Mouse (Mus musculus) ovary, adult 18-20 months (tissue): Measurements from ENCODE around the gene Spryd3.

Source experiments
- DNase-seq: peaks from one replicate; pipeline ENCODE4 v3.0.0; 2022; ENCODE audit warnings: low spot score, mixed read lengths

Spryd3 gene

DNA sequence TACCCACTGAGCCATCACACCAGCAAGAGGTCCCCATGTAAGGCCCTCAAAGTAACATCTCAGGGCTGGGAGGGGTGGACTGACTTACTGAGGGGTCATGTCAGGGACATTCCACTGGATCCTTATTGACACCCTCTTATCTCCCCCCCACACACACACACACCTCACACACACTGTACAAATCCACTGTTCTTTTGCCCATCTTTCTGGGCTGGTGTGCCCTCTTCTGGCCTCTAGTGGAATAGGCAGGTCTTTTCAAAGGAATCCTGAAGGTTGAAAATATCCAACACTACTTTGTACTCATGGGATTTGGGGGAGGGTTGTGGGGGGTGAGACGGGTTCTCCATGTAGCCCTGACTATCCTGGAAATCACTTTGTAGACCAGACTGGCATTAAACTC, 10.8 kb upstream of the Spryd3 start:
- no peak for DNase-seq

DNA sequence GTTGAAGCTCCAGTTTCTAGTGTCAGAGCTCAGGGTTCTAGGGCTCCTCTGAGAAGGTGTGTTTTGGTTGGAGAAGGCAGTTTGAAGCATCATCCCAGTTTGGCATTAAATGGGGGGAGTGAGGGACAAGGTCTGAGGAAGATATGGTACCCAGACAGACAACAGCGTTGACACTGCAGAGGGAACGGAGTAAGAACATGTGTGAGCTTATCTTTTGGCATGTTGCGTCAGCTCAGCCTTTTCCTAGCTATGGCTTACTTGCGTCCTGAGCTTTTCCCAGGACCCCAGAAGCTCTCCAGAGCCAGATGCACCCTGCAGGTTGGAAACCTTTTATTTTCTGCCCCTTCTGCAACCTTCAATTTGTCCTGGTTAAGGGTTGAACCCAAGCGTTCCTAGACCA, 10.1 kb upstream of the Spryd3 start:
- DNase-seq, result no peak

DNA sequence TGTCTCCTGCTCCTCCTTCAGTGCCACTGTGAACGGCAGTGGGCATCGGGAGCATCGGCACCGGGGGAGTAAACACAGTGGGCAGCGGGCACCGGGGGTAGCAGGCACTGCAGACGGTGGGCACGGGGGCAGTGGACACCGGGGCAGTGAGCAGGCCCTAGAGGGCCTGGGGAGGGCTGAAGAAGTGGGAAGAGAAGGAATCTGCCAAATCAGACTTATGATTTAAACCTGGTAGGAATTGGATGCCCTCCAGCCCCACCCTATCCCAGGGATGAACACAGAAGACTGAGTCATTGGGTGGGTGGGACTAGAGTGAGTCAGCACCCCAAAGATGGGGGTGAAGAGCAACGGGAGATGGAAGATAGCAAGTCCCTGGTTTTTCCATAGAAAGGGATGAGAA, 9.3 kb upstream of the Spryd3 start:
- peak; percentile 59 for DNase-seq

DNA sequence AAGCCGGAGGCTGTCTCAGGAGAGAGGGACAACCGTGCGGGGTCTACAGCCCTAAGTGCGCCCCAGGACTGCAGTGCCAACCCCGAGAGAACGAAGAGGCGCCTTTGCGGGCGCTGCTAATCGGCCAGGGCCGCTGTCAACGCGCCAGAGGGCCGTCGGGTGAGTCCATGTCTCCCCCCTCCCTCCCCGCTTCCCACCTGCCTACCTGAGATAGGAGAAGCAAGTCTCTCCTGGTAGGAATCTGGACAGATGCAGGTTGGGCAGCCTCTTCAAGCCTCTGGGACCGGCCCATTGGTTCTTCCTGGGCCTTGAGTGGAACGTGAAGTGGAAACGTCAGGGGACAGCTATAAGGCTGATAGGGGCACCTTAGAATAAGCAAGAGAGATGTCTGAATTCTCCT, 8.7 kb upstream of the Spryd3 start:
- no peak for DNase-seq

DNA sequence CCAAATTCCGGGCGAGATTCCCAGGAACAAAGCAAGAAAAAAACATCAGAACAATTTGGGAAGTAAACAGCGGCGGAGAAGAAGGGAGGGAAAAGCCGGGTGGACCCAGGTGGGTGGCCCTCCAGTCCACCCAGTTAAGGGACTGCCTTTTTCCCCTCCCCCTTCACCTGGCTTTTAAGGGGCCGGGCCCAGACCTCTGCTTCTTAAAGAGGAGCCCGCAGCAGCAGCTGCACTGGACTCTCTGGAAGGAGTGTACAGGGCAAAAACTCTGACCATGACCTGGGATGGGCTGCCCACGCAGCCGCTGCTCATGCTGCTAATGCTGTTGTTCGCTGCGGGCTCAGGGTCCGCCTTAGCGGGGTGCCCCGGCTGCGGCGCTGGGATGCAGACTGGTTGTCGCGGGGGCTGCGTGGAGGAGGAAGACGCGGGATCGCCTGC, 8.3 kb upstream of the Spryd3 start, which contains the start of gene Igfbp6:
Igfbp6 (plus strand) TSS at position 89 of the 438 bp plus-strand sequence.
- DNase-seq, result no peak

DNA sequence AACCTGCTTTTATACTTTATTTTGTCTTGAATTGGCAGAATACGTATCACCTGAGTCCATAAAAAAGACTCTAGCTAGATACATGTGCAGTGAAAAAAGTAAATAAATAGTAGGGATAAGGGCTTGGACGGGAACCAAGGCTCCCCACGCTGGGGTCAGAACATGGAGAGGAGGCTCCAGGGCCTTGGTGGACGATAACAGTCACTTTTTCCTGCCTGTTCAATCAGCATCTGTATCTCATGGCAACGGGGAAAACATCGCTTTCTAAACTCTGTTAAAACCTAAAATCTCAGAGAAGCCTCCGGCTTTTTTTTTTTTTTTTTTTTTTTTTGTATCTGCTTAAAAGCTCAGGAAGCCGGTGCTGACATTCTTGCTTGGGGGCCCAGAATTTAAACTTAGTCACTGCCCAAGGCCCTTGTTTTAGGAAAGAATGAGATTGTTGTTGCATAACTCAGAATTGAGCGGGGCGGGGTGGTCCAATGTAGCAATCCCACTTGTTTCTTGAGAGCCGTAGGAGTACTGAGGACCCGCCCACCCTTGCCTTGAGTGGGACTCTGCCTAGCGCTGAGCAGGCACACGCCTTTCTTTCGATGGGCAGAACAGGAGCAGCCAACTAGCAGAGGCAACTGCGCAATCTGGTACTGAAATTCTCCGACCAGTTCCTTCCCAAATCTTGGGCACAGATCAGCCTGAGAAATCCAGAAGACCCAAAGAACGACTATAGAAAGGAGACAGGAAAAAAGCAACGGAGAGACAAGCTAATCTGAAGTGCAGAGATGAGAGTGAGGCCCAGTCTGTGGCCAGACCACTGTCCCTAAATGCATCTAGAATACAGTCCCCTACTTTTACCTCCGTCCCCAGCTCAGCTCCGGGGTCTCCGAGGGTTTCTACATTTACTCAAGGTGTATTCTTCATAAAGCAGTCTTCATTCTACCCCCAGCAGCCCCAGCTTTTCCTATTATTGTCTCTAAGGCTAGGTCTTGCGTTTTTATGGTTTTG, 7.2 kb upstream of the Spryd3 start:
- peak; percentile 60 for DNase-seq

DNA sequence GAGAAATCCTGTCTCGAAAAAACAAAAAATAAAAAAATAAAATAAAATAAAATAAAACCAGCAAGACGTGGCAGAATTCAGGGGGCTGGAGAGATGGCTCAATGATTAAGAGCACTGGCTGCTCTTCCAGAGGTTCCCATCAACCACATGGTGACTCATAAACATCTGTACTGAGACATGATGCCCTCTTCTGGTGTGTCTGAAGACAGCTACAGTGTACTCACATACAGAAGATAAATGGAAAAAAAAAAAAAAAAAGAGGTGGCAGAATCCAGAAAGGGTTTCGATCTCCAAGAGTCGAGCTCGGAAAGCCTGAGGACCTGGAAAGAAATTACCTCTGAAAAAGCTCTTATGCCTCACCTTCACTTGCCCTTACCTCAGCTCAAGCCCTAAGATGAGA, 5.1 kb upstream of the Spryd3 start:
- DNase-seq, result no peak

DNA sequence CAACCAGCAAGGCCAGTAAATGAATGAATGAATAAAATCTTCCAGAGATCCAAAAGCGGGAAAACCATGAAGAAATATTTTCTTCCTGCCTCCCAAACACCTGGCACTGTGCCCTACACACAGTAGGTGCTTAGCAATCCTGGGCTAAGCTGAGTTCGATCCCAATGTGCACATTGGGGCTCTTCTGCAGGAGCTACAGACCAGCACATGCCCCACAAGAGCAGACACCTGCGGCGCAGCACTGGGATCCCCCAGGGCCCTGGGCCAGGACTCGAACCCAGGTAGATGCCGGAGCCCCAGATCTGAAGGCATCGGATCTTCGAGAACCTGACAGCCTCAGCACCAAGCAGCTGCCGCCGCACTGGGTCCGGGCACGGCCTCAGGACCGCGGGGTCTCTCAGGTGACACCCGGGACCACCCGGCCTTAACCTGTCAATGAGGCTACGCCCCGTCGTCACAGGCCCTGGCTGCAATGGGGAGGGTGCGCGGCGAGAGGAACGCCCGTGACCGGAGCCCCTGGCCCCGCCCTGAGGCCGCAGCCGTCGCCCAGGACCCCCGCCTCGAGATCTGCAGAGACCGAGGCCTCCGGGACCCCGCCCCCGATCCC, 409 bp downstream of the Spryd3 start:
- no peak for DNase-seq

DNA sequence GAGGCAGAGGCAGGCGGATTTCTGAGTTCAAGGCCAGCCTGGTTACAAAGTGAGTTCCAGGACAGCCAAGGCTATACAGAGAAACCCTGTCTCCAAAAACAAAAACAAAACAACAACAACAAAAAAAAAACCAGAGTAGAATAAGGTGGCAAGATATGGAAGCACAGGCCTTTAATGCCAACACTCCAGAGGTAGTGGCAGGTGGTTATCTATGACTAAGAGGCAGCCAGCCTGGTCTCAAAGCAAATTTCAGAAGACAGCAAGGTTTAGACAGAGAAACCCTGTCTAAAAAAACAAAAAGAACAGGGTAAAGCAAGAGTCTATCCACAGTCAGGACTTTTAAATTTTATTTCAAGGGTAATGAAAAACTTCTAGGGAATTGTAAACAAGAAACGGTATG, 1.3 kb downstream of the Spryd3 start:
- DNase-seq, result no peak

DNA sequence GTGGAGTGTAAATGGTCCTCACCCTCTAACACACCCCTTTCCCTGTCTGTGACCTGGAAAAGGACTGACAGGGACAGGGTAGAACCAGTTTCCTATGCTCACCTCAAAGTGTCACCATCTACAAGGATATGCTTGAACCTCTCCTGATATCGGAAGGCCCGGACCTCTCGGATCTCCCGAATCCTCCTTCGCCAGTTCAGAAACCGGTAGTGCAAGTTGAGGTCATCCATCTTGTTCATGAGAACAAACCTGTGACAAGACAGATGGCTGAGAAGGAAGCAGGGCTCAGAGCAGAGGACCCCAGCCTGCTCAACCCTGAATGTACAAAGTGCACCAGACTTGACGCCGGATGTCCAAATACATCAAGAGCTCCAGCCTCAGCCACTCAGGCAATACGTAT, 2.7 kb downstream of the Spryd3 start:
- no peak for DNase-seq

DNA sequence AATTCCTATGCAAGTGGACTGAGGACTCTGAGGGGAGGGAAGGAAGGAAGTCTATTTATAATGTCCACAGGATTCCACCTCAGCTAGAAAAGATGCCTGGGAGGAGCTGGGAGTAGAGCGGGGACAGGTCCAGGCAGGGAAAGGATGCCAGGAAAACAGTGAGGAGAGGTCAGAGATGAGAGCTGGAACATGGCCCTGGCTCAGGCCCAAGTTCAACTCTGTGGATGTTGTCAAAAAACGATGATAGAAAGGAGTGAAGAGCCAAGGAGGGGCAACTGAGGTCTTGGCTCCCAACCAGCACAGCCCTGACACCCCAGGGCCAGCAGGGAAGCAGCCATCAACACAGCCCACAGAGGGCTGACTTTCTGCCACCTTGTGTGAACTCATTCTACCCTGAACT, 9.7 kb downstream of the Spryd3 start:
- DNase-seq, result no peak

DNA sequence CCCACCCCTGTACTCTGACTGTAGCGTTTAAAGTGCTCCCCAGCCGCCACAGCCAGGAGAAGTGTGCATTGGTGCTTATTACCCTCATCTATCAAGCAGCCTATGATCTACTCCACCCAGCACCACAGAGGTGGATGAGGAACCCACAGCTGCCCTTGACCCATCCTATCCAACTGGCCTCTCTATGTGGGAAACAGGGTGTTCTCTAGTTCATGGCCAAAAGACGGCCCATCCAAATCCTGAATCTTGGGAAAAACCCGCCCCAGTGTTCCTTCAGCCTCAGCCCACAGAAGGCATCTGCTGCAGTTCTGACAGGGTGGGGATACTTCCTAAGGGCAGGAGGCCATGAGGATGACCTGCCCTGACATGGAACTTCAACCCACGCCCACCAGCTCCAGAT, 15.5 kb downstream of the Spryd3 start:
- no peak for DNase-seq

DNA sequence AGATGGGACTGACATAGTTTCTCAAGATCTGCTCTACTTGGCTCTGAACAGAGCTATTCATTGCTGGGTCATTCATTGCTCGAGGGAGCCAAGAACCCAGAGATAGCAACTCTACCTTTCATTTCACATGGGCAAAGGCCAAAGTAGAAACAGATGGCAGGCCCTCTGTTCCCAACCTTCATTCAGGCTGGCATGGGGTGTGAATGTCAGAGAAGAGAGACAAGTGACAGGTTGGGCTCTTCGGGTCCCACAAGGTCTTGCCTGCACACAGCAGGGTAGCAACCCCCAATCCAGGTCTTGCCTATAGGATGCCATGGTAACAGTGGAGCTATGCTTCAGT, 16.2 kb downstream of the Spryd3 start:
- no peak for DNase-seq

DNA sequence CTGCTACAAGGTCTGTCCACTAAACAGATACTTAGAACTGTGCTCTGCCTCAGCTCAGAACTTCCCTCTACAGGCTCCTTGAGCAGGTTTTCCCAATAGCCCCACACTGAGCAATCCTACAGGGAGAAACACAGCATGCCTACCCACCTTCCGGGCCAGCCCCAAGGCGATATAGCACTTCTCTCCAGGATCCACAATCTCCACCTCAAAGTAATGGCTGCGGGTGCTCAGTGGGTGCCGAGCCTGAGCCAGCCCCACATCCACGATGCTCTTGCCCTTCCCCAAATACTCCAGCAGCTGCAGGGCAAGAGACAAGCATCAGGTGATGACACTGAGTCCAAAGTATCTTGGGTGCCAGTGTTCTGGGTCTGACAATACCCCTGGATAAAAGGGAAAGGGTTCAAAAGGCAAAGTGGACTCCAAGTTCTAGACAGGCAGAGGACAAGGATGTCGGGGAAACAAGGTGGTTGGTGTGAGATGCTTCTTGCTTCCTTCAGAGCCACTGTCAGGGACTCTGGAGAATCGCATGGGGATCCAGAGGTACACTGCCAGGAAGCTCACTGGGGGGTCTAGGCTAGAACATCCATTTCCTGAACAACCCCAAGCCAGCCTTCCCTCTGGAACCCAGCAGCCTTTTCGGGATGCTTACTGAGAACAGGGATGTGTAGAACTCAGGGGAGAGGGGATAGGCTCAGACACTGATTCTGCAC, 16.8 kb downstream of the Spryd3 start:
- DNase-seq, result no peak

DNA sequence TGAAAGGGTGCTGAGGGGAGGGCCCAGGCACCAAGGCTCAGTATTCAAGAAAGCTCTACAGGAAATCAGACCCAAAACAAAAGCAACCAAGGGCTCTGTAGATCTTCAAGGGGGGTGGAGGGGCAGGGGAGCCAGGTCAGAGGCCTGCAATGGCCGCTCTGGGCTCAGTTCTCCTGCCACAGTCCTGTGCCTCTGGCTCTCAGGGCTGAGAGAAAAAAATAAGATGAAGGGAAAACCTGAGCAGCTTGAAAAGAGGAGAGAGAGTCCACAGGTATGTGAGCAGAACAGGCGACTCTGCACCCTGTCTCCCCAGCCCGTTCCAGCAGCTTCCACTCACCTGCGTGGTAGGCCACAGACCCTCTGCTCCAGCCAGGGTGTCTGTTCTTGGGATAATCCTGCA, 17.4 kb downstream of the Spryd3 start:
- no peak for DNase-seq

DNA sequence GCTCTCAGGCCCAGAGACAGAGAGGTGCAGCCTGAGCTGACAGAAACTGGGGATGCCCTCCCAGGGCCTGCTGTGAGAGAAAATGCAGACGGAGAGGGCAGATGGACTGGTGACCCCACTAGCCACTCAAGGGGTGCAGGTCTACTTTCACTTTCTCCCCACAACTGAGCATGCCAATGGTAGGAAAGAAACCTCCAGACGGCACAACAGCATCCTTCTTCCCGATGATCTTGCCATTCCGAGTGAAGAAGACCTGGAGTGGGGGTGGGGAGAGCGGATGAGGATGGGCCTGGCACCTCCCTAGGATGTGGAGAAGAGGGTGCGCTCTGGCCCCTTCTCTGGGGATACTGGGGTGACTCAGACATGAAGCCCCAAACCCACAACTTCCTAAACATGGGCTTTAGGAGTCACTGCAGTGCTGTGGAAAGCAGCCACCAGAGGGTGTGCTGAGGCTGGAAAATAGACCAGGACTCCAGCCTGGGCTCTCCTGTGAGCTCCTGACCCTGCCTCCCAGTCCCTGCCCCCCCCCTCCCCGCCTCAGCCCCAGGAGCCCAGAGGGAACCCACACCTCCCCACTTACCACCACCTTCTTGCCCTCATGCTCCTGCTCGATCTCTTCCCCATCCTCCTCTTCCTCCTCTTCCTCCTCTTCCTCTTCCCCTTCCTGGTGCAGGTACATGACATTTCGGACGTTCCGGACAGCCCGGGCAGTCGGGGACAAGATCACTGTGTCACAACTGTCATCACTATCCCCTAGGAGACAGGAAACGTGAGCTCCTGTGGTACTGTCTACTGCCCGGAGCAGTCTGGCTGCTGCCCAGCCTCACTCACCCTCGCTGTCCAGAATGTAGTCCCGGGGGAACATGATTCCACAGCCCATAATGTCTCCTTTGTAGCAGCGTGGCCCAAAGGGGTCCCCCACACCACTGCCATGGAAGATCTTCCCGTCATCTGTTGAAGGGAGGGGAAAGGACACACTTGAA, 18.3 kb downstream of the Spryd3 start:
- no peak for DNase-seq

DNA sequence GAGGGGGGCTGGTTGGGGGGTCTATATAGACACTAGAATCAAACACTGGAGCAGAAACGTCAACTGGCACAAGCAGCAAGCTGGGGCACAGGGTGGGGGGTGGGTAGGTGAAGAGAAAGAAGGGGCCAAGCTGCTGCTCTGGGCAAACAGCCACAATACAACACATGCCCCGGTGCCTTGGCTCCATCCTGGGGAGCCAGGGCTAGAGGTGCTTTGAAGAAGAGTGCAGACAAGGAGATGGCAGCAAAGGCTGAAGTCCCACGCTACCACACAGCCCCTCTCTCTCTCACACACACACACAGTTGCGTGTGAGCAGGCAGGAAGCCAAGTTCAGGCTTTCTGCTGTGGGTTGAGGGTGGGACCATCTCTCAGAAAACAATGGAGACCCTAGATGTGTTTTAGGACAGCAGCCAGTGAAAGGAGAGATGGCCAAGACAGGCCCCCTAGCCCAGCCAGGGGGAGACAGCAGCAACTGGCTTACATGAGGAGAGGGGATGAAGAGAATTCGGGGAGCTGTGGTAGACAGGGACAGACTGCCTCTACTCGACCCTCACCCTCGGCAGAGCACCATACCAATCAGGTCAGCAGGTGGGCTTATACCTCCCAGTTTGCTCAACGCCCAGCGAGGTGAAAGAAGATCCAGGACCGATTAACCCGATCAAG, 19.1 kb downstream of the Spryd3 start:
- no peak for DNase-seq

DNA sequence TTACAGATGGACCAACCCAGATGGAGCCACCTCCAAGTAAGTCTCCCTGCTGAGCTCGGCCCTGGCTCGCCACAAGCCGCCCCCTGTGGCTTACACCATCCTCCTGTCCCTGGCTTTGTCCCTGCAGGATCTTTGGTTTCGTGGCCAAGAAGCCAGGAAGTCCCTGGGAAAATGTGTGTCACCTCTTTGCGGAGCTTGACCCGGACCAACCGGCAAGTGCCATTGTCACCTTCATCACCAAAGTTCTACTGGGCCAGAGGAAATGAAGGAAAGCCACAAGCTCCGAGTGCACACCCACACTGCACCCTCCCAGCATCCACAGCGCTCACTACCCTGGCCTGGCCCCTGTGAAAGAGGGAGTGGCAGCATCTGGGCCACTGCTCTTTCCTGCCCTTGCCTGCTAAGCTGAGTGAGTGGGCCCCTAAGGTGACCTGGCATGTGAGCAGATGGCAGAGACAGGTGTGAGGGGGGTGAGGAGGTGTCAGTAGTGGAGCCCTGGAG, 20.3 kb downstream of the Spryd3 start:
- no peak for DNase-seq

DNA sequence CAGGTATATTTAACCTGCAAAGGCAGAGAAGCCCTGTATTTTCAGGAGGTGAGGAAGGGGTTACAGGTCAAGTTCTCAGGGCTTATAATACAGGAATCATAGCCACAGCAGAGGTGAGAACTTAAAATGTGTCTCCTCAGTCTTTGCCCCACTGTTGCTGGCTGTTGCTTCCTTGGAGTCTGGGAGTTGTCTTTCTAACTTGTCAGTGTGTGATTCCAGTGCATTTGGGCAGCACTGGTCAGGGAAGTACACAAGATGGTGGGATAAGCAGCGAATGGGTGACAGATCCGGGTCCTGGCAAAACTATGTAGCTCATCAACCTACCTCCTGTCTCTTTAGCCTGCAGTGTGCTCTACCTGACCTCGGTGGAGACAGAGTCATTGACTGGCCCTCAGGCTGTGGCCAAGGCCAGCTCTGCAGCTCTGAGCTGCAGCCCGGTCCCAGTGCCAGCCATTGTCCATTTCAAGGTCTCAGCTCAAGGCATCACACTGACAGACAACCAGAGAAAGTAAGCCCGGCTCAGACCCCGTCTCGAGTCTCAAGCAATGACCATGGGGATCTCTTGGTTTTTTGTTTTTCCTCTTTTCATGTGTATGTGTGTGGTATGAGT, 21.3 kb downstream of the Spryd3 start:
- no peak for DNase-seq

DNA sequence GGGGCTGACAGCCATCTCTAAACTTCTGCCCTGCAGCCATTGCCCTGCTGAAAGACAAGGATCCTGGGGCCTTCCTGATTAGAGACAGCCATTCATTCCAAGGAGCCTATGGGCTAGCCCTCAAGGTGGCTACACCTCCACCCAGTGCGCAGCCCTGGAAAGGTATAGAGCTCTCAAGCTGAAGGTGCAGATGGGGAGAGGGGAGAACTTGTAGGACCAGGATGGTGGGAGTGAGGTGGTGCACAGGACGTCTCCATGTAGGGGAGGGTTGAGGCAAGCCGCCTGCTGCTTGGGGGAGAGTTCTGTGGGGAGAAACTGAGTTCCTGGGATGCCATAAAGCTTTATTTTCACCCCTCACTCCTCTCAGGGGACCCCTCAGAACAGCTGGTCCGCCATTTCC, 22.4 kb downstream of the Spryd3 start:
- no peak for DNase-seq
